Mouse (Mus musculus): ENCODE data around the gene 1700013G24Rik. TPM values are rescaled to one million over a fixed set of nuclear protein-coding genes. Genes with fewer than 3 reads are reported as not detected.

1700013G24Rik gene
- polyA plus RNA-seq, 1 experiment from 2014 or later: not detected

DNA sequence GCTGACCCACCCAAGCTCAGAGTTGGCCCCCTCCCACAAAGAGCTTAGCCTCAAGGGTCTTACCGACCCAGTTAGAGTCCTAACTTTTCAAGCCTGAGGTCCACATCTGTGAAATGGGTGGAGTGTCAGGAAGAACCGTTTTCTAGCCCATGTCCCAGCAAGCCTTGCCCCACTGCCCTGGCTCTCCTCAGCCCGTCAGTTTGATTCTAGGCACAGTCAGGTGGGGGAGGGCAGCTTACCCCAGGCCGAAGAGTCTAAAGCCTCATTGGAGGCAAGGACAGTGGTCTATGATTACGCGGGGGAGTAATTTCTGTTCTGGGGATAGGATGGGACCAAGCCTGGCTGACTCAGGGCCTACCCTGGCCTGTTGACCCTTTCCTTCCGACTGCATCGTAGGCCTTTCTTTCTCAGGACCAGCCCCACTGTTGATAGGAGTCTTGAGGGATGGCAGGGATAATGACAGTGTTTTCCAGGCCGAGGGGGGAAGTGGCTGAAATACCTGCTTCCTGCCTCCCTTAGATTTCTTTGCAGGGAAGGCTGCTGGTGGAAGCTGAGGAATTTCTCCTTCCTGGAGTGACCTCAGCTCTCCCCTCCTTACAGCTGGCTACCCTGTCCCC lies 17.7 kb downstream of the 1700013G24Rik start:
- Histone ChIP-seq H3K9ac (ENCODE audit: low read length) (peak overlapping the region; percentile 95), H3K4me3 (ENCODE audit: low read length) (peak overlapping the region; percentile 87), H3K27ac (ENCODE audit: low read length) (peak overlapping the region; percentile 89), H3K36me3 (ENCODE audit: control insufficient read depth, insufficient read depth, low read length) (no peaks in the 10 kb centered on the region), H3K4me2 (ENCODE audit: low read depth, low read length) (peak overlapping the region; percentile 90), H3K27me3 (ENCODE audit: control insufficient read depth, insufficient read depth, low read depth, low read length) (no peaks in the 10 kb centered on the region), H3K9me3 (ENCODE audit: control insufficient read depth, low read length) (no peaks in the 10 kb centered on the region), H3K4me1 (replicated peaks; ENCODE audit: control insufficient read depth, insufficient read depth, low read length) (peaks cover 75% of the 10 kb centered on the region)
- no peak for ATAC-seq (ENCODE audit: low read depth)
- 44% methylated on average over 9 of the region's 9 CpGs for WGBS

DNA sequence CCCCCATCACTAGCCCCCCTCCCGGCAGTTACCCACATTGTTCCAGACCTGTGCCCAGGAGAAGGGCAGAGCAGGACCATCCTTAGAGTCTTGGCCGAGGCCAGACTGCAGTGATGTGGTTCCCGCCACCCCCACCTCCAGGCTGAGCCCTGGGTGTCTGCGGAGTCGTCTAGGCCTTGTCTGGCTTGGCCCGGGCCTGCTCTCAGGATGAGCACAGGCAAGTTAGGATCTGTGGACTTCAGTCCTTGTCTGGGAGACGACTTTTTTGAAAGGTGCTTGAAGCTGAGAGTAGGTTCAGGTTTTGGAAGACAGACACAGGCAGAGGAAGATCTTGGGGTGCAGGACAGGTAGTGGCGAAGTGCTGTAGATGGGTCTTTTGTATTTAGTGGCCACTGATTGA lies 18.2 kb downstream of the 1700013G24Rik start:
- Histone ChIP-seq H3K27ac (ENCODE audit: low read length) (peak overlapping the region; percentile 89), H3K27me3 (ENCODE audit: control insufficient read depth, insufficient read depth, low read depth, low read length) (no peaks in the 10 kb centered on the region), H3K36me3 (ENCODE audit: control insufficient read depth, insufficient read depth, low read length) (no peaks in the 10 kb centered on the region), H3K4me3 (ENCODE audit: low read length) (peak overlapping the region; percentile 87), H3K9me3 (ENCODE audit: control insufficient read depth, low read length) (no peaks in the 10 kb centered on the region), H3K9ac (ENCODE audit: low read length) (peak overlapping the region; percentile 95), H3K4me2 (ENCODE audit: low read depth, low read length) (peak overlapping the region; percentile 90), H3K4me1 (replicated peaks; ENCODE audit: control insufficient read depth, insufficient read depth, low read length) (peaks cover 80% of the 10 kb centered on the region)
- no peak for ATAC-seq (ENCODE audit: low read depth)
- WGBS: 50% methylated on average over 8 of the region's 8 CpGs

DNA sequence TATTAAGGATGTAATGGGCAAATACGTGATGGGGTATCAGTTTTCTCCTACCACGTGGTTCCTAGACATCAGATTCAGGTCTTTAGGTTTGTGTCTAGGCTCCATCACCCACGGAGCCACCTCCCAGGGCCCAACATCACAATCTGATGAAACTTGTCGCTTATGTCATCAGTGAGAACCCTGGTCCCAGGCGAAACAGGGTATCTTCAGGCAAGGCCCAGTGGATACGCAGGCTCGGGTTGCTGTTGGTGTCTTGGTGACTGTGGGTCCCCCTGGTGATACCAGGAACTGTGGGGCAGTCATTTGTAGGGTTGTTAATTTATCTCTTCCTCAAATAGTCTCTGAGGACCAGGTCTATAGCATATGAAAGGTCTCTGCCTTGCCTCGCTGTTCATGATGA lies 20.2 kb downstream of the 1700013G24Rik start:
- Histone ChIP-seq H3K27ac (ENCODE audit: low read length) (peak overlapping the region; percentile 69), H3K36me3 (ENCODE audit: control insufficient read depth, insufficient read depth, low read length) (no peaks in the 10 kb centered on the region), H3K4me3 (ENCODE audit: low read length) (no peak overlapping the region), H3K9me3 (ENCODE audit: control insufficient read depth, low read length) (no peaks in the 10 kb centered on the region), H3K27me3 (ENCODE audit: control insufficient read depth, insufficient read depth, low read depth, low read length) (no peaks in the 10 kb centered on the region), H3K4me1 (replicated peaks; ENCODE audit: control insufficient read depth, insufficient read depth, low read length) (peaks cover 85% of the 10 kb centered on the region), H3K9ac (ENCODE audit: low read length) (peak overlapping the region; percentile 4), H3K4me2 (ENCODE audit: low read depth, low read length) (no peak overlapping the region)
- WGBS: 80% methylated on average over 8 of the region's 8 CpGs
- ATAC-seq (ENCODE audit: low read depth): no peak

DNA sequence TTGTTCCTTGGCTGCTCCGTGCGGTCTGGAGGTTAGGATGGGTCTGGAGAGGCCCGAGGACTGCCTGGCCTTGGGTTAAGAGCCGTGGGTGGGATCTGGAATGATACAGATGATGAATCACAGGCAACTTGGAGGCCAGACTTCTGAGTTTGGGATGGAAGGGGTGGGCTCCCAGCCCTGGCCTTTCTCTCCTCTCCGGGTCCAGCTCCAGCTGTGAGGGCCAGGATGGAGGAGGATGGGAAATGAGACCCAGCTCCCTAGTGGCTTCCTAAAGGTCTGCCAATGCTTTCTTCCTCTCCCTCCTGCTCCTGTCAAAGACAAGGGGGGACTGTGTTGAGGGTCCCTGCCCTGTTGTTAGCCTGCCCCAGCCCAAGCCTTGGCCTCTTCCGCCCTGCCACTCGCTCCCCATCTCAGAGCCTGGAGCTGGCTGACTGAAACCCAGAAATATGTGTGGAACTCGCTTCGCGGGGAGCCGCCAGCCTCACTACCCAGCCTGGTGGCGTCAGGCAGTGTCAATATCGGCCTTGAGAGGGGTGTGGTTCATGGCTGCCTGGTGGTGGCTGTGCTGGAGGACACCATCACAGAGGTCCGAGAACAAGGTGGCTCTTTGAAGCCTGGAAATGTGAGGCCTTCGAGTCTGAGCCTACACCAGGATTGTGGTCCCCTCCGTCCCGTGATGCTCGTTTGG lies 20.8 kb downstream of the 1700013G24Rik start:
- Histone ChIP-seq H3K27ac (ENCODE audit: low read length) (peak overlapping the region; percentile 69), H3K4me1 (replicated peaks; ENCODE audit: control insufficient read depth, insufficient read depth, low read length) (peaks cover 90% of the 10 kb centered on the region), H3K9ac (ENCODE audit: low read length) (peak overlapping the region; percentile 4), H3K36me3 (ENCODE audit: control insufficient read depth, insufficient read depth, low read length) (no peaks in the 10 kb centered on the region), H3K4me2 (ENCODE audit: low read depth, low read length) (peak overlapping the region; percentile 12; the same call in 1 of the 2 replicates), H3K4me3 (ENCODE audit: low read length) (no peak overlapping the region), H3K27me3 (ENCODE audit: control insufficient read depth, insufficient read depth, low read depth, low read length) (no peaks in the 10 kb centered on the region), H3K9me3 (ENCODE audit: control insufficient read depth, low read length) (no peaks in the 10 kb centered on the region)
- 32% methylated on average over 18 of the region's 18 CpGs for WGBS
- ATAC-seq (ENCODE audit: low read depth): peak; percentile 39

DNA sequence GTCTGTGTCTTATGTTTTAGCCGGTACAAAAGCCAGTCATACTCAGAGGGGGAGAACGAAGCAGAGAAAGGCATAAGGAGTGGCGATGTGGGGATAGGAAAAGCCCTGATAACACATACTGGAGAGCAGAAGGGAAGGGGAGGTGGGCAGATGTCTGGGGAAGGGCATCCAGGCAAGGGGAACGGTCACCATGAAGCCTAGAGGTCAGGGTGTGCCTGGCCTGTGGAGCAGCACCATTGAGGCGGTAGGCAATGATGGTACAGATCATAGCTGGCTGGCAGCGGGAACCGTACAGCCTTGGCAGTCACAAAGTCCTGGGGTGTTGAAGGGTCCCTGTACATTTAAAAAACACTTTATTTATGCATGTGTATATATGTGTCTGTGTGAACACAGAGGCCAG lies 21.6 kb downstream of the 1700013G24Rik start:
- Histone ChIP-seq H3K27ac (ENCODE audit: low read length) (no peak overlapping the region; the same call in 1 of the 2 replicates), H3K4me3 (ENCODE audit: low read length) (no peak overlapping the region), H3K9ac (ENCODE audit: low read length) (no peak overlapping the region; the same call in 1 of the 2 replicates), H3K4me2 (ENCODE audit: low read depth, low read length) (no peak overlapping the region), H3K27me3 (ENCODE audit: control insufficient read depth, insufficient read depth, low read depth, low read length) (no peaks in the 10 kb centered on the region), H3K9me3 (ENCODE audit: control insufficient read depth, low read length) (no peaks in the 10 kb centered on the region), H3K4me1 (replicated peaks; ENCODE audit: control insufficient read depth, insufficient read depth, low read length) (peaks cover 94% of the 10 kb centered on the region), H3K36me3 (ENCODE audit: control insufficient read depth, insufficient read depth, low read length) (no peaks in the 10 kb centered on the region)
- WGBS: 84% methylated on average over 7 of the region's 7 CpGs
- no peak for ATAC-seq (ENCODE audit: low read depth)

DNA sequence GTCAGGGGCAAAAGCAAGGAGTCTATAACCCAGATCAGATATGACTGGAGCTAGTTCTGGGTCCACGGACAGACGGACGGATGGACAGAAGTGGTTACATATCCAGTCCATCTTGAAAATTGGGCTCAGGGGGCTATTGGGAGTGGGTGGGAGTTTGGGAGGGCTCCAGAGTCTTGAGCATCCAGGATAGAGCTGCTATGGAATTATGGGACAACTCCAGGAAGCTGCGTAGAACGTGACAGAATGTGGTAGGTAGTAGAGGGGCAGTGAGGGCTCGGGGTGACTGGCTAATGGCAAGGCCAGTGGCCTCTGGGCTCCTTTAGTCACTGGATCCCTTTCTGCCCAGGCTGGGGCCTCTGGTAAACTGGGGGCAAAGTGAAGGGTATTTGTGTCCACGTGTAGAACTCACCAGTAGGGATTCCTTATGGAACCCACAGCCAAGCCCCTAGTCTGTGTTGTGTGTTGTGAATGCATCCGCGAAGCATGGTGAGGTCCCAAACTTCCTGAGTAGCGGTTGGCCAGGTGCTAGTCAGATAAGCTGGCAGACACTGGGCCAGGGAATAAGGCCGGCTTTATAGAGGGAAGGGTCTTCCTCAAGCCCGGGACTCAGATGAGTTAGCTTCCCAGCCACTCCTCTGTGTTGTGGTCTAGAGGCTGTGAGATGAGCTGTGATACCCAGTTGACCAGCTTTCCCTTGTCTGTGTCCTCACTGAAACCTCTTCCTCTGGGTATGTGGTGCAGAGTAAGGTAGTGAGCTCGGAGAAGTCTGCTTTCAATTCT lies 22.4 kb downstream of the 1700013G24Rik start:
- Histone ChIP-seq H3K9me3 (ENCODE audit: control insufficient read depth, low read length) (no peaks in the 10 kb centered on the region), H3K27me3 (ENCODE audit: control insufficient read depth, insufficient read depth, low read depth, low read length) (no peaks in the 10 kb centered on the region), H3K4me1 (replicated peaks; ENCODE audit: control insufficient read depth, insufficient read depth, low read length) (peaks cover 91% of the 10 kb centered on the region), H3K4me3 (ENCODE audit: low read length) (no peak overlapping the region), H3K36me3 (ENCODE audit: control insufficient read depth, insufficient read depth, low read length) (no peaks in the 10 kb centered on the region), H3K9ac (ENCODE audit: low read length) (peak overlapping the region; percentile 3; the same call in 1 of the 2 replicates), H3K27ac (ENCODE audit: low read length) (peak overlapping the region; percentile 78), H3K4me2 (ENCODE audit: low read depth, low read length) (no peak overlapping the region)
- no peak for ATAC-seq (ENCODE audit: low read depth)
- 72% methylated on average over 13 of the region's 13 CpGs for WGBS

DNA sequence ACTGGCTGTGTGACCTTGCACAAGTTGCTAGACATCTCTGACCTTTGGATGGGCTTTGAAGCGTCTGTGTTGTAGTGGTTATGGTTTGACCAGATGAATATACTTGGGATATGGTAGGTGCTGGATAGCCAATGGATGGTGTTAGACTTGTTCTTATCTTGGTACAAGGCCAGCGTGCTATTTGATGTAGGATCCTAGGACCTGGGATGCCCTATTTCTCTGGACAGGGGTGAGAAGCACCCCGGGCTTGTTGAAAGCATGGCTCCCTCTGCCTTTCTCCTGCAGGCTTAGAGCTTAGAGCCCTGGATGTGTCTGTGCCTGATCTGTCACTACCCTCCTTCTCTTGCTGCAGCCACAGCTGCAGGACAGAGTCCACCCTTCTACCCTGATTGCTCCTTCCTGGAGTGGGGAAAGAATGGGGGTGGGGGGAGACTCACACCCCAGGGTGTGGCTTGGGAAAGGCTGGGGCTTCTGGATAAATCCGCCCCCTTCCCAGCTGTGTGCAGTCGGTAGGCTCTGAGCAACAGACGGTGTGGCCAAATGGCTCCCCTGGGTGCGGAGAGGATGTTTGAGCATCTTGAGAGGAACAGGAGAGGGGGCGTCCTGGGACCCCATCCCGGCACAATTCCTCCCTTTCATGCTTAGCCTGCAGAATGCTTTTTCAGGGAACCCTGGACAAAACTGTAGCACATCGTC lies 23.1 kb downstream of the 1700013G24Rik start:
- peak; percentile 39 for ATAC-seq (ENCODE audit: low read depth)
- Histone ChIP-seq H3K4me3 (ENCODE audit: low read length) (peak overlapping the region; percentile 18), H3K27ac (ENCODE audit: low read length) (peak overlapping the region; percentile 78), H3K9me3 (ENCODE audit: control insufficient read depth, low read length) (no peaks in the 10 kb centered on the region), H3K27me3 (ENCODE audit: control insufficient read depth, insufficient read depth, low read depth, low read length) (no peaks in the 10 kb centered on the region), H3K4me1 (replicated peaks; ENCODE audit: control insufficient read depth, insufficient read depth, low read length) (peaks cover 90% of the 10 kb centered on the region), H3K9ac (ENCODE audit: low read length) (peak overlapping the region; percentile 3), H3K36me3 (ENCODE audit: control insufficient read depth, insufficient read depth, low read length) (no peaks in the 10 kb centered on the region), H3K4me2 (ENCODE audit: low read depth, low read length) (peak overlapping the region; percentile 48)
- WGBS: 24% methylated on average over 10 of the region's 10 CpGs

DNA sequence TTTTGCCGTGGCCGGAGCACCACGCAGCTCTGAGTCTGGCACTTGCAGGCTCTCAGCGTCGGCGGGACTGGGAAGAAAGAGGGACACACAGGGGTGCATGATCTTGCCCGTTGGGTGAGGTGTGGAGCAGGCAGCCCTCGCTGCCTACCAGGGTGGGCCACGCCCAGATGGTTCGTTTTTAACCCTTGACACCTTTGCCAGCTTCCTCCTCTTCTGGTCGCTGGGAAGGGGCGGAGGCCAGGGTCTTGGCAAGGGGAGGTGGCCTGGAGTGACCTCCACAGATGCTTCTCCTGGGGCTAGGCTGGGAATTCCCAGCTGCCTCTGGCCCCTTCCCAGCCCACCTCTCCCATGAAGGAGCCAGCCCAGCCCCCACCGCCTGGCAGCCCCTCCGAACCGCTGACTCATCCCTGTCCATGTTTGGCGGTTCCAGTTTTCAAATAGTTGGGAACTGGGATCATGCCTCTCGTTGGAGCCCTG lies 23.7 kb downstream of the 1700013G24Rik start:
- no peak for ATAC-seq (ENCODE audit: low read depth)

More for the DNA sequence above, 23.7 kb downstream of the 1700013G24Rik start:
- Histone ChIP-seq H3K36me3 (ENCODE audit: control insufficient read depth, insufficient read depth, low read length) (no peaks in the 10 kb centered on the region), H3K4me2 (ENCODE audit: low read depth, low read length) (peak overlapping the region; percentile 48), H3K4me3 (ENCODE audit: low read length) (peak overlapping the region; percentile 18), H3K9me3 (ENCODE audit: control insufficient read depth, low read length) (no peaks in the 10 kb centered on the region), H3K27me3 (ENCODE audit: control insufficient read depth, insufficient read depth, low read depth, low read length) (no peaks in the 10 kb centered on the region), H3K4me1 (replicated peaks; ENCODE audit: control insufficient read depth, insufficient read depth, low read length) (peaks cover 90% of the 10 kb centered on the region), H3K27ac (ENCODE audit: low read length) (peak overlapping the region; percentile 78), H3K9ac (ENCODE audit: low read length) (peak overlapping the region; percentile 3)
- WGBS: 8% methylated on average over 17 of the region's 17 CpGs
